Mouse (Mus musculus) neural tube, embryonic 11.5 days (tissue): ENCODE results near the gene Ctnna3. TPM values are rescaled to one million over a fixed set of nuclear protein-coding genes. Genes with fewer than 3 reads are reported as not detected.

Experiments used
- ATAC-seq: fragments of 200-750 bp; cut with Nextera tagmentation; 2 replicates; pipeline ENCODE4 v1.8.0; 2017; ENCODE audit warnings: moderate number of reproducible peaks, mild to moderate bottlenecking, moderate TSS enrichment, moderate library complexity; ENCODE audit not compliant: insufficient read depth, low FRiP score, low TSS enrichment
- DNase-seq: peaks from one replicate; pipeline ENCODE4 v3.0.0-alpha.2; 2015; ENCODE audit warnings: low spot score
- H3K27ac ChIP-seq: fragments of 300-500 bp; sonication (generic); 2 replicates; pipeline ENCODE4 v1.5.1; 2014; ENCODE audit warnings: low read depth, mild to moderate bottlenecking, low read length
- H3K27me3 ChIP-seq: fragments of 300-500 bp; sonication (generic); 2 replicates; pipeline ENCODE4 v1.6.1; 2014; ENCODE audit warnings: mild to moderate bottlenecking, low read length, mixed read lengths; ENCODE audit not compliant: control insufficient read depth, insufficient read depth
- H3K36me3 ChIP-seq: fragments of 300-500 bp; sonication (generic); 2 replicates; pipeline ENCODE4 v1.6.1; 2014; ENCODE audit warnings: mild to moderate bottlenecking, low read length, moderate library complexity, mixed read lengths; ENCODE audit not compliant: control insufficient read depth, insufficient read depth
- H3K4me1 ChIP-seq: fragments of 300-500 bp; sonication (generic); 2 replicates; pipeline ENCODE4 v1.6.1; 2014; ENCODE audit warnings: low read length, mixed read lengths; ENCODE audit not compliant: control insufficient read depth, insufficient read depth
- H3K4me2 ChIP-seq: fragments of 300-500 bp; sonication (generic); 2 replicates; pipeline ENCODE4 v1.6.1; 2014; ENCODE audit warnings: low read depth, mild to moderate bottlenecking, moderate library complexity
- H3K4me3 ChIP-seq: fragments of 300-500 bp; sonication (generic); 2 replicates; pipeline ENCODE4 v1.5.1; 2014; ENCODE audit warnings: low read depth, low read length
- H3K9ac ChIP-seq: fragments of 300-500 bp; sonication (generic); 2 replicates; pipeline ENCODE4 v1.6.1; 2014; ENCODE audit warnings: mild to moderate bottlenecking, low read length
- H3K9me3 ChIP-seq: fragments of 300-500 bp; sonication (generic); 2 replicates; pipeline ENCODE4 v1.6.1; 2016; ENCODE audit warnings: low read length; ENCODE audit not compliant: control insufficient read depth
- WGBS: fragments of 180-500 bp; shearing (Covaris S2); extraction: QIAGEN DNeasy Blood & Tissue Kit; methylation state at CpG from one replicate; pipeline ENCODE4 v1.1.7; 2014; 5-methylcytosine and 5-hydroxymethylcytosine counted together
- polyA plus RNA-seq: library from polyadenylated mRNA; unstranded; fragments of >200 nt; fragmentation: Nextera tagmentation; extraction: Ambion mirVana; gene quantifications from 2 replicates; pipeline ENCODE4 v1.2.1, GENCODE M21; 2014

Gene Ctnna3
- polyA plus RNA-seq, 1 experiment from 2014 or later: 0.33 TPM

DNA sequence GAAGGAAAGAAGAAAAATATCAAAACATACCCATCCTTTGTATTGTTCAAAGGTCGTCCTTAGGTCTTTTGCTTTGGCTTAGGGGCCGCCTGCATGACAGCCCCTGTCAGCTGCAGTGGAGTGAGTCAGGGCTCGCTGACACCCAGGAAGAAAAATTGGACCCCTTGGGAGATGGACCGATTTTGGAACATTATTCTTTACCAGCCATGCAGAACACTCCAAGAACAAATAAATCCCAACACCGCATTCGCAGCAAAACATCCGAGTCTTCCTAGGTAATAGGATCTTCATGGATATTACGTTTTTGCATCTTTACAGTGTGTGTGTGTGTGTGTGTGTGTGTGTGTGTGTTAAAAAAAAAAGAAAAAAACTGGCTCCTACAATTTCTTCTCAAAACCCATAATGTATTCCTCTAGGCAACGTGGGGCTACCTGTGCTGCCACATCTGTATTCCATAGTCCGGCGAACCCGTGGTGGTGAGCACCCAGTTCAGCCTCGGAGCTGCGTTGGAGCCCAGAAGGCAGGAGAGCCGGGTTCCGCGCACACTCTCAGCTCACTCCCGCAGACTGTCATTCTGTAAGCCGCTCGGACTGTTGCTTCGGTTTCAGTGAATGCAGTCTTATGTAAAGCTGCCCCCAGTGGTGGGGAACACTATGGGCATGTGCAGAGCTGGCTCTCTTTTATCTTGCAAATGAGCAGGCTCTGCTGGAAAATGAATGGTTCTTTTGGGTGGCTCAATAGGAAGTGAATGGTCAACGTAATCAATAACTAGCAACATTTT, 660.0 kb downstream of the Ctnna3 start, which contains the start of gene Lrrtm3:
TSS of gene Lrrtm3 (minus strand) at position 598 of the 781 bp plus-strand sequence.
- ATAC-seq (peak; percentile 88), DNase-seq (peak; percentile 83)
- H3K9me3 ChIP-seq: no peaks in the 10 kb centered on the region
- WGBS: under 1% methylated on average over 22 of the region's 22 CpGs
- H3K4me2 ChIP-seq: peak within 1 kb of the TSS; percentile 74
- peak within 1 kb of the TSS; percentile 26 for H3K4me3 ChIP-seq
- H3K9ac ChIP-seq: no peak within 1 kb of the TSS
- H3K27me3 ChIP-seq: no peaks in the 10 kb centered on the region; the same call in 1 of the 2 replicates
- H3K27ac ChIP-seq: no peak within 1 kb of the TSS
- H3K4me1 ChIP-seq: 0 out of 2 replicates have a peak, but pooled peaks cover 3% of the 10 kb centered on the region
- H3K36me3 ChIP-seq: no peaks in the 10 kb centered on the region

DNA sequence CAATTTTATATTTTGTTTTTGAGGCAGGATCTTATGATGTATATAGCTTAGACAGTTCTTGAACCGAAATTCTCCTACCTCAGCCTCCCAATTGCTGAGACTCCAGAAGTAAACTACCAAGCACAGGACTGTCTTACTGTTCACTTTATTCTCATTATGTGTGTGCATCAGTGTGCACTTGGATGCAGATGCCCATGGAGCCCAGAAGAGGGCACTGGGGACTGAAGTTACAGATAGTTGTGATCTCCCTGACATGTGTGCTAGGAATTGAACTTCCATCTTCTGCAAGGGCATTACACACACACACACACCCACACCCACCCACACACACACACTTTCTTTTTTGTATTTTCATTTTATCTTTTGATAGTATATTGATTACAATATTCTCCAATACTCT, 666.6 kb downstream of the Ctnna3 start:
- no peak for ATAC-seq

DNA sequence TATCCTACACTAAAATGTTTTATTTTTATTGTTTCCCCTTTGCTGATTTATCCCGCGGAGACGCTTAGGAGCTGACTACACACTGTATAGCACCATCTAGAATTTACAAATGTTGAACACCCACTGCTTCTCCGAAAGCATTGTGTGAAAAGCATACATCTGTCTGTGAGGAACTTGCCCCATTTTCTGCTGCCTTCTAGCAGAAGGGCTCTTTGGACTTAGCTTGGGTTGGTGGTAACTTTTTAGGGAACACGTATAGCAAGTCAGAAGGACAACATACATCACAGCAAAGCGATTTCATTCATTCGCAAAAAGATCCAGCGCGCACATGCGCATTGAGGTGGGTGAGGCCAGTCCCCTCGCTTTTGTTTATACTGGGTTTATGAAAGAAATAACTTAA, 685.3 kb downstream of the Ctnna3 start:
- H3K36me3 ChIP-seq: no peaks in the 10 kb centered on the region
- H3K4me1 ChIP-seq: no peaks in the 10 kb centered on the region
- no peak for ATAC-seq
- no peaks in the 10 kb centered on the region for H3K9me3 ChIP-seq
- no peak overlapping the region for H3K9ac ChIP-seq
- 94% methylated on average over 11 of the region's 11 CpGs for WGBS
- H3K4me3 ChIP-seq: no peak overlapping the region
- no peak overlapping the region for H3K27ac ChIP-seq
- no peak overlapping the region for H3K4me2 ChIP-seq
- no peak for DNase-seq
- H3K27me3 ChIP-seq: no peaks in the 10 kb centered on the region

More for the DNA sequence above, 666.6 kb downstream of the Ctnna3 start:
- no peaks in the 10 kb centered on the region for H3K9me3 ChIP-seq
- no peak overlapping the region for H3K27ac ChIP-seq
- H3K9ac ChIP-seq: no peak overlapping the region
- 95% methylated on average over 1 of the region's 1 CpGs for WGBS
- no peaks in the 10 kb centered on the region for H3K4me1 ChIP-seq
- H3K4me3 ChIP-seq: no peak overlapping the region
- no peak overlapping the region for H3K4me2 ChIP-seq
- H3K27me3 ChIP-seq: no peaks in the 10 kb centered on the region
- DNase-seq: no peak
- no peaks in the 10 kb centered on the region for H3K36me3 ChIP-seq

DNA sequence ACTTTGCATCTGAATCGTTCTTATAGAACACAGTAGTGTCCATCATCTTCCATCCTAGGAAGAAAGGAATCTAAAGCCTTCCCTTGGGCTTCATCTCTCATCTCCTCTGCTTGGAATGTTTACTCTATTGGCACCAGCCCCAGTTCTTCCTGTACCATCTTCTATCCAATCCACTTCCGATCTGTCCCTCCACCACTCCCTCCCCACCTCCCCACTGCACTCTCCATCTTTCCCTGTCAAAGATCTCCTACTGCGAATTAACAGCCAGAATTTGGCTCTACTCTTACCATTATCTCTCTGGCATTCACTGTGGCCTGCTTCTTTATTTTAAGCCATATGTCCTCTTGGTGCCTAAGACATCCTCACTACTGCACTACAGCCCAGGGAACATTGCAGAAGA, 688.9 kb downstream of the Ctnna3 start:
- Histone ChIP-seq H3K27ac (no peak overlapping the region), H3K27me3 (no peaks in the 10 kb centered on the region), H3K36me3 (no peaks in the 10 kb centered on the region), H3K4me2 (no peak overlapping the region), H3K4me3 (no peak overlapping the region), H3K9me3 (no peaks in the 10 kb centered on the region), H3K9ac (no peak overlapping the region), H3K4me1 (no peaks in the 10 kb centered on the region)
- no peak for ATAC-seq
- DNase-seq: no peak
- WGBS: 85% methylated on average over 3 of the region's 3 CpGs

DNA sequence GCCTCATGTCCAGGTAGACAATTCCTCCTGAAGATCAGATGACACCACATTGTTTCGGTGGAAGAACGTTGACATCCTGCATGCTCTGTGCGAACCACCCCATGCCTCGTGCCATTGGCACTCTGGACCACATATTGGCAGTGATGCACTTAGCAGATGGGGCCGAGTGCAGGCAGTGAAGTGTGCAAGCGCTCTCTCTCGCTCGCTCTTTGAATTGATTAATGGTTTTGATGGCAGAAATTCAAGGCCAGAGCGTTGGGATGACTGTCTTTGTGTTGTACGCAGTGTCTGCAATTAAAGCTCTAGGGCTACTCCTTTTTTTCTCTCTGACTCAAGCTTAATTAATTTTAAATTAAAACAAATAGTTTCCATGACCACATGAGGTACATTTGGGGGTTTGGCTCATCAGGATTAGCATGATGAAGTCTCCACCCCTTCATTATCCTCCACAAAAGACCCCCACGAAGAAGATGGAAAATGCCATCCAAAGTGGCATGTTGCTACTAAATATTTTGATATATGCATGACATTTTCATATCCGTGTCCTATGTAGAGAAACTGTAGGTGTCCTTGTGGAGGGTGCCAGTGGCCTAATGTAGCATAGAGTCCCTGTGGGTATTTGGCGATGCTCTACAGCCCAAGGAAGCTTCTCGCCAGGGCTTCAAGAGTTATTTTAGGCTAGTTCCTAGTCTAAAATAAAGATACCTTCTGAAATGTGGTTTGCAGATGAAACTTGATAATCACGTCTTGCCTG, 700.7 kb downstream of the Ctnna3 start:
- Histone ChIP-seq H3K9me3 (no peaks in the 10 kb centered on the region), H3K27ac (no peak overlapping the region), H3K4me2 (no peak overlapping the region), H3K4me3 (no peak overlapping the region), H3K36me3 (no peaks in the 10 kb centered on the region), H3K9ac (no peak overlapping the region), H3K27me3 (no peaks in the 10 kb centered on the region), H3K4me1 (0 out of 2 replicates have a peak, but pooled peaks cover 1% of the 10 kb centered on the region)
- DNase-seq (no peak), ATAC-seq (peak; percentile 23; the same call in 1 of the 2 replicates)
- WGBS: 75% methylated on average over 15 of the region's 15 CpGs

DNA sequence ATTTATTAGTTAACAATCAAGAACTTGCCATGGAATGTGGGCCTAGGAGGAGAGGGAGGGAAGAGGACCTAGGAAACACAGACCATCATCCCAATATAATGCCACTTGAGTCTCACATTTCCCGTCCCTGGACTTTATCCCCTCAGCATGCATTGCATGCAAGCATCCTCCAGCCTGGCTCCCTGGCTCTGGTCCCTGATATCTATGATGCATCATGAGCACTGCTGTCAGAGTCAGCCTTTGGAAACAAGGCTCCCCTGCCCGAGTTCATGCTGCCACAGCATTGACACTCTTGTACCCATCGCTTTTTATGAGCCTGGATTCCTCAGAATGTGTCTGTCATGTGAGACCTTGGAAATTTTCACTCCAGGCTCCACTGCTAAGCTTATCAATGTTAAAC, 703.6 kb downstream of the Ctnna3 start:
- 84% methylated on average over 3 of the region's 3 CpGs for WGBS
- no peak for ATAC-seq
- Histone ChIP-seq H3K4me1 (0 out of 2 replicates have a peak, but pooled peaks cover 2% of the 10 kb centered on the region), H3K4me3 (no peak overlapping the region), H3K36me3 (no peaks in the 10 kb centered on the region), H3K27ac (no peak overlapping the region), H3K27me3 (no peaks in the 10 kb centered on the region), H3K9ac (no peak overlapping the region), H3K4me2 (no peak overlapping the region), H3K9me3 (no peaks in the 10 kb centered on the region)
- DNase-seq: no peak

DNA sequence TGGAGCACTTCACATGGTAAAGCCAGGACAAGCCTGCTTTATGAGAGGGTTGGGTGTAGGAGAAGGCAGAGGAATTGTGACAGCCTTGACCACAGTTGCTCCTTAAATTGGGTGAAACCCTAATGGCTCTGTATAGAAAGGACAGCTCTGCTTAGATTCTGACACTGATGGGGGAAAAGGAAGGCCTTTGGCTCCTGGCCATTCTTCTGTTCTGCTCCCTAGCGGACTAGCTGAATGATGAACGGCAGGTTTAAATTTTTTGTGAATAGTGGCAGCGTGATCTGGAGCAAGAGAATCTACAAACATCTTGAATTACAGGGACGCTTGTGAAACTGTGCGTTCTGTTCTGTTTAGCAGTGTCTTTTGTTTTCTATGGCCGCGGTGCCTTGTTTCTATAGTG, 705.6 kb downstream of the Ctnna3 start:
- Histone ChIP-seq H3K36me3 (no peaks in the 10 kb centered on the region), H3K4me1 (0 out of 2 replicates have a peak, but pooled peaks cover 2% of the 10 kb centered on the region), H3K4me2 (no peak overlapping the region), H3K9ac (no peak overlapping the region), H3K27ac (no peak overlapping the region), H3K4me3 (no peak overlapping the region), H3K27me3 (no peaks in the 10 kb centered on the region), H3K9me3 (no peaks in the 10 kb centered on the region)
- no peak for DNase-seq
- ATAC-seq: no peak
- WGBS: 43% methylated on average over 7 of the region's 7 CpGs

DNA sequence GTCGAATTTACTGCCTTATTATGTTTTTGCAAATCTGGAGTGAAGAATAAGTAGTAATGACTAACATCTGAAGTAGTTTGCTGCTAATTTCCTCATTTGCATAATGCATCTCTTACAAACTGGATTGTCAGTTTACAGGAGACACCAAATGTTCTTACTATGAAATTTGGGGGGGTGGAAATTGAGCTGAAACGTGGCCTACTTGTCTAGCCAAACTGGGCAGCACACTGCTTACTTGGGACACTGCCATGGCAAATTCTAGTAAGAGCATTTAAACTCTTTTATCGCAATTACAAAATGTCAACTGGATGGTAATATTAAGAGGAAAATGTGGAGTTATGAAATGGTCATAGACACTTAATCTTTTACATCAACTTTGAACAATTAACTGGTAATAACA, 716.6 kb downstream of the Ctnna3 start:
- H3K4me1 ChIP-seq: no peaks in the 10 kb centered on the region
- DNase-seq (no peak), ATAC-seq (no peak)
- H3K27ac ChIP-seq: no peak overlapping the region
- H3K4me3 ChIP-seq: no peak overlapping the region
- H3K4me2 ChIP-seq: no peak overlapping the region
- WGBS: 85% methylated on average over 3 of the region's 3 CpGs
- H3K9ac ChIP-seq: no peak overlapping the region
- no peaks in the 10 kb centered on the region for H3K36me3 ChIP-seq
- H3K27me3 ChIP-seq: no peaks in the 10 kb centered on the region
- no peaks in the 10 kb centered on the region for H3K9me3 ChIP-seq
